Mouse (Mus musculus): ENCODE results near the gene Arap2. TPM values are rescaled to one million over a fixed set of nuclear protein-coding genes. Genes with fewer than 3 reads are reported as not detected.
A peak's percentile ranks its signal among the peaks of the same experiment; 100 is the strongest.

Gene Arap2
- total RNA-seq (2014; rRNA removed; ENCODE audit: low replicate concordance) = 2.1 and 4.3 TPM in 2 replicates
- polyA plus RNA-seq (2015; fragmentation: Nextera tagmentation; extraction: Ambion mirVana) = 2.2 and 2.7 TPM in 2 replicates

- Histone ChIP-seq H3K27ac (ENCODE audit: low read depth) (peak within 1 kb of the TSS; percentile 51), H3K27me3 (ENCODE audit: control insufficient read depth, insufficient read depth, low read length) (no peaks in the 10 kb centered on the region), H3K4me1 (ENCODE audit: control insufficient read depth, insufficient read depth) (peaks cover 20% of the 10 kb centered on the region), H3K4me3 (ENCODE audit: low read depth, low read length) (peak within 1 kb of the TSS; percentile 76), H3K9ac (replicated peaks; ENCODE audit: low read depth, low read length) (peak within 1 kb of the TSS; percentile 71), H3K9me3 (replicated peaks; ENCODE audit: control insufficient read depth, low read length) (no peaks in the 10 kb centered on the region), H3K4me2 (ENCODE audit: low read depth, low read length) (peak within 1 kb of the TSS; percentile 95), H3K36me3 (replicated peaks; ENCODE audit: control insufficient read depth, insufficient read depth, low read length) (no peaks in the 10 kb centered on the region)
- peak; percentile 74 for ATAC-seq (ENCODE audit: insufficient read depth, low read depth)
- DNase-seq (ENCODE audit: low spot score) = peak; percentile 25
- TF ChIP-seq CTCF (IDR thresholded peaks at IDR 0.05; ENCODE audit: low read depth) (no peak), EP300 (IDR thresholded peaks at IDR 0.05; ENCODE audit: low read depth) (no peak)
- WGBS = under 1% methylated on average over 104 of the region's 106 CpGs
Observed at GRCm38 (mm10) chr5:62765784-62766701, at the start of gene Arap2. TSS of gene Arap2 (minus strand) at chr5:62766159.

- no peaks in the 10 kb centered on the region for H3K9me3 ChIP-seq (replicated peaks; ENCODE audit: control insufficient read depth, low read length)
- ATAC-seq (ENCODE audit: insufficient read depth, low read depth) (no peak), DNase-seq (ENCODE audit: low spot score) (no peak)
- H3K4me2 ChIP-seq (ENCODE audit: low read depth, low read length) = no peak overlapping the region
- no peaks in the 10 kb centered on the region for H3K36me3 ChIP-seq (replicated peaks; ENCODE audit: control insufficient read depth, insufficient read depth, low read length)
- H3K9ac ChIP-seq (replicated peaks; ENCODE audit: low read depth, low read length) = no peak overlapping the region
- H3K27ac ChIP-seq (ENCODE audit: low read depth) = no peak overlapping the region
- H3K4me3 ChIP-seq (ENCODE audit: low read depth, low read length) = no peak overlapping the region
- TF ChIP-seq EP300 (IDR thresholded peaks at IDR 0.05; ENCODE audit: low read depth) (no peak), CTCF (IDR thresholded peaks at IDR 0.05; ENCODE audit: low read depth) (no peak)
- no peaks in the 10 kb centered on the region for H3K27me3 ChIP-seq (ENCODE audit: control insufficient read depth, insufficient read depth, low read length)
- H3K4me1 ChIP-seq (ENCODE audit: control insufficient read depth, insufficient read depth) = no peaks in the 10 kb centered on the region
- 36% methylated on average over 1 of the region's 1 CpGs for WGBS
Observed at GRCm38 (mm10) chr5:62815741-62816140, 49.8 kb upstream of the Arap2 start.

- no peak overlapping the region for H3K4me2 ChIP-seq (ENCODE audit: low read depth, low read length)
- DNase-seq (ENCODE audit: low spot score) = no peak
- H3K4me1 ChIP-seq (ENCODE audit: control insufficient read depth, insufficient read depth) = no peaks in the 10 kb centered on the region
- H3K27me3 ChIP-seq (ENCODE audit: control insufficient read depth, insufficient read depth, low read length) = no peaks in the 10 kb centered on the region
- H3K4me3 ChIP-seq (ENCODE audit: low read depth, low read length) = no peak overlapping the region
- 43% methylated on average over 1 of the region's 1 CpGs for WGBS
- no peaks in the 10 kb centered on the region for H3K36me3 ChIP-seq (replicated peaks; ENCODE audit: control insufficient read depth, insufficient read depth, low read length)
- no peak overlapping the region for H3K27ac ChIP-seq (ENCODE audit: low read depth)
- TF ChIP-seq CTCF (IDR thresholded peaks at IDR 0.05; ENCODE audit: low read depth) (no peak), EP300 (IDR thresholded peaks at IDR 0.05; ENCODE audit: low read depth) (no peak)
- no peak overlapping the region for H3K9ac ChIP-seq (replicated peaks; ENCODE audit: low read depth, low read length)
- no peaks in the 10 kb centered on the region for H3K9me3 ChIP-seq (replicated peaks; ENCODE audit: control insufficient read depth, low read length)
- no peak for ATAC-seq (ENCODE audit: insufficient read depth, low read depth)
Observed at GRCm38 (mm10) chr5:62814072-62814414, 48.1 kb upstream of the Arap2 start.

- H3K27me3 ChIP-seq (ENCODE audit: control insufficient read depth, insufficient read depth, low read length) = no peaks in the 10 kb centered on the region
- DNase-seq (ENCODE audit: low spot score) (no peak), ATAC-seq (ENCODE audit: insufficient read depth, low read depth) (no peak)
- peaks cover 3% of the 10 kb centered on the region for H3K9me3 ChIP-seq (replicated peaks; ENCODE audit: control insufficient read depth, low read length)
- H3K9ac ChIP-seq (replicated peaks; ENCODE audit: low read depth, low read length) = no peak within 1 kb of the TSS
- no peaks in the 10 kb centered on the region for H3K36me3 ChIP-seq (replicated peaks; ENCODE audit: control insufficient read depth, insufficient read depth, low read length)
- TF ChIP-seq EP300 (IDR thresholded peaks at IDR 0.05; ENCODE audit: low read depth) (no peak), CTCF (IDR thresholded peaks at IDR 0.05; ENCODE audit: low read depth) (no peak)
- WGBS = 71% methylated on average over 6 of the region's 6 CpGs
- H3K27ac ChIP-seq (ENCODE audit: low read depth) = no peak within 1 kb of the TSS
- no peaks in the 10 kb centered on the region for H3K4me1 ChIP-seq (ENCODE audit: control insufficient read depth, insufficient read depth)
- H3K4me2 ChIP-seq (ENCODE audit: low read depth, low read length) = no peak within 1 kb of the TSS
- H3K4me3 ChIP-seq (ENCODE audit: low read depth, low read length) = no peak within 1 kb of the TSS
Observed at GRCm38 (mm10) chr5:62813402-62814071, 47.6 kb upstream of the Arap2 start, which contains the start of gene Dthd1. TSS of gene Dthd1 (plus strand) at chr5:62813823.

- DNase-seq (ENCODE audit: low spot score) (no peak), ATAC-seq (ENCODE audit: insufficient read depth, low read depth) (no peak)
- H3K4me2 ChIP-seq (ENCODE audit: low read depth, low read length) = no peak overlapping the region
- H3K9me3 ChIP-seq (replicated peaks; ENCODE audit: control insufficient read depth, low read length) = no peaks in the 10 kb centered on the region
- no peak overlapping the region for H3K27ac ChIP-seq (ENCODE audit: low read depth)
- no peak for TF ChIP-seq CTCF (IDR thresholded peaks at IDR 0.05; ENCODE audit: low read depth)
- no peak for TF ChIP-seq EP300 (IDR thresholded peaks at IDR 0.05; ENCODE audit: low read depth)
- no peaks in the 10 kb centered on the region for H3K4me1 ChIP-seq (ENCODE audit: control insufficient read depth, insufficient read depth)
- no peaks in the 10 kb centered on the region for H3K27me3 ChIP-seq (ENCODE audit: control insufficient read depth, insufficient read depth, low read length)
- H3K9ac ChIP-seq (replicated peaks; ENCODE audit: low read depth, low read length) = no peak overlapping the region
- H3K36me3 ChIP-seq (replicated peaks; ENCODE audit: control insufficient read depth, insufficient read depth, low read length) = no peaks in the 10 kb centered on the region
- H3K4me3 ChIP-seq (ENCODE audit: low read depth, low read length) = no peak overlapping the region
- WGBS = 67% methylated on average over 1 of the region's 1 CpGs
Observed at GRCm38 (mm10) chr5:62792776-62793175, 26.8 kb upstream of the Arap2 start.
